Mouse (Mus musculus): ENCODE results near the gene Dnajc5g. TPM values are rescaled to one million over a fixed set of nuclear protein-coding genes. Genes with fewer than 3 reads are reported as not detected.

The Dnajc5g gene
- polyA plus RNA-seq (2015; fragmentation: Illumina TruSeq; extraction: RNeasy Lipid Tissue Mini Kit (QIAGEN cat#74804); ENCODE audit: low read depth, low replicate concordance): not detected

DNA sequence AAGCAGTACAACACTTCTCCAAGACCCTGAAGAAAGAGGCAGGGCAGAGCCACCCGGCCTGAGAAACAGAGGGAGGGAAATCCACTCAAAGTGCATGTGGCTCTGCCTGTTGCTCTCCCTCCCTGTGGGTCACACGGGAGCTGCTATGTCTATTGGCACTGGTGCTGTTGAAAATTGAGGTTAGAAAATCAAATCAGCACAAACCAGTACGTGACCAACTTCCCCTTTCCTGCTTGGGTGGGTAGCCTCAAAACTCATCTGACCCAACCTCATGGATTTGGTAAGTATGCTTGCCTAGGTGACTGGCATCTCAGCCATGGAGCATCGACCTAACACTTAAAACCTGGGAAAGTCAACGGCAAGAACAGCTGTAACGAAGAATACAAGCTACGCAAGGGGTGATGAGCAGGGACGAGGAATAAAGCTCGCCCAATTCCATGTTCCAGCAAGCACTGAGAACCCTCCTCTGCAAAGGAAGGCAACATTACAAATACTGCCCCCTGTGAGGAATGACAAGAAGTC, at the start of gene Dnajc5g:
Dnajc5g (plus strand) TSS at position 472 of the 522 bp plus-strand sequence.

DNA sequence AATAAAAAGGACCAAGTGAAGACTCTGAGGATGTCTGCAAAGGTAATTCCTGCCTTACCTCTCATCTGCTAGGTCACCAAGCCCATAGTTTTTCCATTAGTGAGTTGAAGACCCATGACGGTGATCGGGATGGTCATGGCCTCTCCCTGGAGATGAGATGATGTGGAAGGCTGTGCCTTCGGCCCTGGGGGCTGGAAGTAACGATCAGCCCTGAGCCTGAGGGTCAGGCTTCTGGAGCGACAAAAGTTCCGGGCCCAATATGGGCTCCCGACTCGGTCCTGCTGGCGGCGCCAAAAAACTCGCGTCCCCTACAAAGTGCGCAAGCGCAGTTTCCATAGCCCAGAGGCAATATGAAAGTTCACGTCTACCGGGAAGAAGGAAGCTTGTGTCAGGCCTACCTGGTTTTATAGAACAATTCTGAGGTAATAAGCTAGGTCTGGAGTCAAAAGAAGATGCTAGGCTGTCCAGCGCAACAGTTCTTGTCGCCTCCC, 2.0 kb downstream of the Dnajc5g start, which contains the start of gene Slc30a3:
Slc30a3 (minus strand) TSS at position 238 of the 491 bp plus-strand sequence.

DNA sequence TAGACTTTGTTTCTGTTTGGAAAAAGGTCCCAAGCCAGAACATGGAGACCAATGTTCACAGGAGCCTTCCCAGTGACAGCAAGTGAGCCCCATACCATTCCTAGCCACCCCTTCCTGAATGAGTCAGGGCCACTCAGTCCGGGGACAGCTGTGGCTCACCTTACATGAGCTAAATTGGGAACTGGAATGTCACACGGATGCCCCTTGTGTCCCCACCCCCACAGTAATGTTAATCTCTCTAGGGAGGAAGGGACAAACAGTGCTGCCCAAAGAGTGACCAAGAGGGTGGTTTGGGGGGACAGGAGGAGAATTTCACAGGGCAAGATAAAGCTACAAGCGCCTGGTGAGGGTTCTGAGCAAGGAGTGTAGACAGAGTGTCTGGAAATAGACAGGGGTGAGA, 10.3 kb downstream of the Dnajc5g start, which contains the start of gene Trim54:
Trim54 (plus strand) TSS at position 359 of the 400 bp plus-strand sequence.

DNA sequence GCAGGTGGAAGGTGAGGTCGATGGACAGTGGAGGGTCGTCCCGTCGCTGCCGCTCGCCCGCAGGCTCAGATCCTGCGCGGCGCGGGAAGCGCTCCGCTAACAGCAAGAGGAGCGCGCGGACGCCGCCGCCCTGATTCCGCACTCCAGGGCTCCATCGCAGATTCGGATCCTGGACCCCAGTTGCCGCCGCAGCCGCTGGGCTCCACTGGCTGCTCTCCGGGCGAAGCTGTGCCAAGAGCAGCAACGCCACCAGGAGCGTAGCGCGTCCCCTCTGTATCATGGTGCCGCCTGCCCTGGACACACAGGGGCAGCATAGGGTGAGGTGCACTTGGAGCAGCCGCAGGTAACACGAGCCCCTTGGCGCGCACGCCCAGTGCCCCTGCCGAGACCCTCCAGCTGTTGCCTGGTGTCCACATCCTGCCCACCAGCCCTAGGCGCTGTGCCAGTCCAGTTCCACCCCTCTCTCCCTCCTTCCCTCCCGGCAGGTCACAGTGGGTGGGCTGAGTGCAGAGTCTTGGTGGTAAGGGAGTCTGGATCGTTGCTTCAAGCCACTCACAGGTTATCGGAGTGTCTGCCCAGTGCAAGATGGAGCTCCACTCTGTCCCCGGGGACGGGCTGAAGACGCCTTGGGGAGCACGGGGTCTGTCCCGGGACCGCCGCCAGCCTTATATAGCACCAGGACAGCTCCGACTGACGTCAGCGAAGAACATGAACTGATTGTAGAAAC, 32.3 kb downstream of the Dnajc5g start, which contains the start of gene Ucn:
Ucn (minus strand) TSS at position 589 of the 727 bp plus-strand sequence.

DNA sequence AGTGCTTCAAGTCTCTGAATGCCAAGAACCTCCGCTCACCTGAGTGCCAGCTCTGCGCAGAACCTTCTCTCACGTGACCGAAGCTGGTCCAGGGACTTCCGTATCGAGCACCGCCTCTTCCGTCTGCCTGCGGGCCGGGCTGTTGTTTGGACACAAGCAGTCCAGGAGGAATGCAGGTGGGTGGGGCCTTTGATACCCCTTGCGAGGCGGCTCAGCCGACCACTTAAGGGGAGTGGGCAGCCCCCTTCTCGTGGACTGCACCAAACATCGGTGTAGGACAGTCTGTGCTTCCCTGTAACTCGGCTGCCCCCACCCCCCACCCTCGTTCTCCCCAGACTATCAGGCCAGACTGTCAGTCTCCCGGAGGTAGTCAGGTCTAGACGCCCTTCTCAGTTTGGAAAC, 48.1 kb downstream of the Dnajc5g start, which contains the start of gene Mpv17:
Mpv17 (minus strand) TSS at position 100 of the 402 bp plus-strand sequence.

Other genes starting within 250 kb of the Dnajc5g start
- gene Tmem214, start 238.3 kb upstream of the Dnajc5g start, polyA plus RNA-seq (2015; fragmentation: Illumina TruSeq; extraction: RNeasy Lipid Tissue Mini Kit (QIAGEN cat#74804); ENCODE audit: low read depth, low replicate concordance): 48.4 TPM
- gene Agbl5, start 217.6 kb upstream of the Dnajc5g start, polyA plus RNA-seq (2015; fragmentation: Illumina TruSeq; extraction: RNeasy Lipid Tissue Mini Kit (QIAGEN cat#74804); ENCODE audit: low read depth, low replicate concordance): 11.1 TPM
- gene Ost4, start 198.5 kb upstream of the Dnajc5g start, polyA plus RNA-seq (2015; fragmentation: Illumina TruSeq; extraction: RNeasy Lipid Tissue Mini Kit (QIAGEN cat#74804); ENCODE audit: low read depth, low replicate concordance): 148 TPM
- 2.1 TPM for gene Emilin1, start 192.9 kb upstream of the Dnajc5g start, polyA plus RNA-seq (2015; fragmentation: Illumina TruSeq; extraction: RNeasy Lipid Tissue Mini Kit (QIAGEN cat#74804); ENCODE audit: low read depth, low replicate concordance)
- 25.3 TPM for gene Khk, start 184.9 kb upstream of the Dnajc5g start, polyA plus RNA-seq (2015; fragmentation: Illumina TruSeq; extraction: RNeasy Lipid Tissue Mini Kit (QIAGEN cat#74804); ENCODE audit: low read depth, low replicate concordance)
- gene Cgref1, start 160.7 kb upstream of the Dnajc5g start, polyA plus RNA-seq (2015; fragmentation: Illumina TruSeq; extraction: RNeasy Lipid Tissue Mini Kit (QIAGEN cat#74804); ENCODE audit: low read depth, low replicate concordance): 26.6 TPM
- 116 TPM for gene Preb, start 145.9 kb upstream of the Dnajc5g start, polyA plus RNA-seq (2015; fragmentation: Illumina TruSeq; extraction: RNeasy Lipid Tissue Mini Kit (QIAGEN cat#74804); ENCODE audit: low read depth, low replicate concordance)
- 0.37 TPM for gene Tcf23, start 137.6 kb upstream of the Dnajc5g start, polyA plus RNA-seq (2015; fragmentation: Illumina TruSeq; extraction: RNeasy Lipid Tissue Mini Kit (QIAGEN cat#74804); ENCODE audit: low read depth, low replicate concordance)
- 160 TPM for gene Atraid, start 58.0 kb upstream of the Dnajc5g start, polyA plus RNA-seq (2015; fragmentation: Illumina TruSeq; extraction: RNeasy Lipid Tissue Mini Kit (QIAGEN cat#74804); ENCODE audit: low read depth, low replicate concordance)
- gene Slc5a6, start 57.4 kb upstream of the Dnajc5g start, polyA plus RNA-seq (2015; fragmentation: Illumina TruSeq; extraction: RNeasy Lipid Tissue Mini Kit (QIAGEN cat#74804); ENCODE audit: low read depth, low replicate concordance): 22.1 TPM
- 7.9 TPM for gene Cad, start 51.5 kb upstream of the Dnajc5g start, polyA plus RNA-seq (2015; fragmentation: Illumina TruSeq; extraction: RNeasy Lipid Tissue Mini Kit (QIAGEN cat#74804); ENCODE audit: low read depth, low replicate concordance)
- 74.3 TPM for gene Slc30a3, start 2.0 kb downstream of the Dnajc5g start, polyA plus RNA-seq (2015; fragmentation: Illumina TruSeq; extraction: RNeasy Lipid Tissue Mini Kit (QIAGEN cat#74804); ENCODE audit: low read depth, low replicate concordance)
- not detected for gene Trim54, start 10.4 kb downstream of the Dnajc5g start, polyA plus RNA-seq (2015; fragmentation: Illumina TruSeq; extraction: RNeasy Lipid Tissue Mini Kit (QIAGEN cat#74804); ENCODE audit: low read depth, low replicate concordance)
- gene Ucn, start 32.5 kb downstream of the Dnajc5g start, polyA plus RNA-seq (2015; fragmentation: Illumina TruSeq; extraction: RNeasy Lipid Tissue Mini Kit (QIAGEN cat#74804); ENCODE audit: low read depth, low replicate concordance): 2.1 TPM
- 99.9 TPM for gene Mpv17, start 48.0 kb downstream of the Dnajc5g start, polyA plus RNA-seq (2015; fragmentation: Illumina TruSeq; extraction: RNeasy Lipid Tissue Mini Kit (QIAGEN cat#74804); ENCODE audit: low read depth, low replicate concordance)
- 1.1 TPM for gene Gm29609, start 73.6 kb downstream of the Dnajc5g start, polyA plus RNA-seq (2015; fragmentation: Illumina TruSeq; extraction: RNeasy Lipid Tissue Mini Kit (QIAGEN cat#74804); ENCODE audit: low read depth, low replicate concordance)
- 46.1 TPM for gene Gtf3c2, start 73.9 kb downstream of the Dnajc5g start, polyA plus RNA-seq (2015; fragmentation: Illumina TruSeq; extraction: RNeasy Lipid Tissue Mini Kit (QIAGEN cat#74804); ENCODE audit: low read depth, low replicate concordance)
- 82.6 TPM for gene Snx17, start 86.9 kb downstream of the Dnajc5g start, polyA plus RNA-seq (2015; fragmentation: Illumina TruSeq; extraction: RNeasy Lipid Tissue Mini Kit (QIAGEN cat#74804); ENCODE audit: low read depth, low replicate concordance)
- 39.1 TPM for gene Eif2b4, start 87.1 kb downstream of the Dnajc5g start, polyA plus RNA-seq (2015; fragmentation: Illumina TruSeq; extraction: RNeasy Lipid Tissue Mini Kit (QIAGEN cat#74804); ENCODE audit: low read depth, low replicate concordance)
- 26.5 TPM for gene Zfp513, start 96.0 kb downstream of the Dnajc5g start, polyA plus RNA-seq (2015; fragmentation: Illumina TruSeq; extraction: RNeasy Lipid Tissue Mini Kit (QIAGEN cat#74804); ENCODE audit: low read depth, low replicate concordance)
- 62.2 TPM for gene Ppm1g, start 114.4 kb downstream of the Dnajc5g start, polyA plus RNA-seq (2015; fragmentation: Illumina TruSeq; extraction: RNeasy Lipid Tissue Mini Kit (QIAGEN cat#74804); ENCODE audit: low read depth, low replicate concordance)
- gene Nrbp1, start 134.6 kb downstream of the Dnajc5g start, polyA plus RNA-seq (2015; fragmentation: Illumina TruSeq; extraction: RNeasy Lipid Tissue Mini Kit (QIAGEN cat#74804); ENCODE audit: low read depth, low replicate concordance): 97.5 TPM
- not detected for gene Gm9970, start 134.9 kb downstream of the Dnajc5g start, polyA plus RNA-seq (2015; fragmentation: Illumina TruSeq; extraction: RNeasy Lipid Tissue Mini Kit (QIAGEN cat#74804); ENCODE audit: low read depth, low replicate concordance)
- gene Krtcap3, start 145.4 kb downstream of the Dnajc5g start, polyA plus RNA-seq (2015; fragmentation: Illumina TruSeq; extraction: RNeasy Lipid Tissue Mini Kit (QIAGEN cat#74804); ENCODE audit: low read depth, low replicate concordance): 2.6 TPM
- 44.4 TPM for gene Ift172, start 184.8 kb downstream of the Dnajc5g start, polyA plus RNA-seq (2015; fragmentation: Illumina TruSeq; extraction: RNeasy Lipid Tissue Mini Kit (QIAGEN cat#74804); ENCODE audit: low read depth, low replicate concordance)
- gene Fndc4, start 189.8 kb downstream of the Dnajc5g start, polyA plus RNA-seq (2015; fragmentation: Illumina TruSeq; extraction: RNeasy Lipid Tissue Mini Kit (QIAGEN cat#74804); ENCODE audit: low read depth, low replicate concordance): 147 TPM
- gene Gckr, start 191.2 kb downstream of the Dnajc5g start, polyA plus RNA-seq (2015; fragmentation: Illumina TruSeq; extraction: RNeasy Lipid Tissue Mini Kit (QIAGEN cat#74804); ENCODE audit: low read depth, low replicate concordance): 0.37 TPM

Measured in brain, adult 10 weeks (tissue).